Mouse (Mus musculus): ENCODE data around the gene Slit1.

DNA sequence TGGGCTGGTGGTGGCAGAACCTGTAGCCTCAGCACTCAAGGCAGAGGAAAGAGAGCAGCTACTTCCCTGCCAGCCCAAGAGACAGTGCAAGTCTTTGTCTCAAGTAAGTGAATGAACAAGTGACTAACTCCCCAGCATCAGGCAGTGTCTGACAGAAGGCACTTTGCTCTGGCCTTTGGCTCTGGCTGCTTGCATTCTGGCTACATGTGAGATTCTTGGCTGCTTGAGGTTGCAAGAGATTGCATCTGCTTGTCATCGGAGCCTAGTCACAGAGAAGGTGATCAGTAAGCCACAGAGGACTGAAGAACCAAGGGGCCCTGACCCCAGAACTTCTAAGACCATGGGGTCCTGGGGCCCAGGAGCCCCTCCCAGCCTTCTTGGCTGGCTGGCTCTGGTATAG lies 59.5 kb downstream of the Slit1 start:
- TF ChIP-seq CTCF (IDR thresholded peaks at IDR 0.05; ENCODE audit: borderline replicate concordance, control insufficient read depth, extremely low read depth, insufficient read depth, low read length, poor library complexity) = no peak
- TF ChIP-seq POLR2A (IDR thresholded peaks at IDR 0.05; ENCODE audit: control insufficient read depth, extremely low read depth, insufficient read depth, low read length, poor library complexity) = no peak
